Mouse (Mus musculus): Measurements from ENCODE around the gene Cish.

DNA sequence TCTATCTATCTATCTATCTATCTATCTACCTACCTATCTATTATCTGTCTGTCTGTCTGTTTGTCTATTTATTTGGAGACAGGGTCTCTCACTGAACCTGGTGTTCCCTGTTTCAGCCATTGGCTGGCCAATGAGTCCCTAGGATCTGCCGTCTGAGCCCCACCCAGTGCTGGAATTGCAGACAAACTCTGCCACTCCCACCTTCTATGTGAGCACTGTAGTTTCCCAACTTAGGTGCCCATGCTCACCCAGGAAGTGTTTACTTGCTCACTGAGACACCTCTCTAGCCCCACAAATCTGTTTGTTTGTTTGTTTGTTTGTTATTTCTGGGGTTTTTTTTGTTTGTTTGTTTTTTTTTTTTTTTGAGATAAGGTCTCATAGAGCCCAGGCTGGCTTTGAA, 28.8 kb upstream of the Cish start:
- no peak for TF ChIP-seq POLR2A (IDR thresholded peaks at IDR 0.05; ENCODE audit: insufficient read length, low read depth)
- TF ChIP-seq TCF3 (IDR thresholded peaks at IDR 0.05; ENCODE audit: insufficient read length, low read depth) = no peak
- no peak for TF ChIP-seq MAX (IDR thresholded peaks at IDR 0.05; ENCODE audit: low read depth)
- no peak for TF ChIP-seq MYOG (IDR thresholded peaks at IDR 0.05; ENCODE audit: control insufficient read depth in 1 of 3, insufficient read depth in 1 of 3, insufficient read length in 2 of 3, low read depth in 2 of 3)
- TF ChIP-seq E2F4 (IDR thresholded peaks at IDR 0.05; ENCODE audit: insufficient read depth) = no peak
- TF ChIP-seq CEBPB (IDR thresholded peaks at IDR 0.05; ENCODE audit: insufficient read depth, poor library complexity, severe bottlenecking) = no peak
- TF ChIP-seq TCF12 (IDR thresholded peaks at IDR 0.05; ENCODE audit: insufficient read depth, poor library complexity, severe bottlenecking) = no peak
- no peak for TF ChIP-seq POLR2AphosphoS2 (IDR thresholded peaks at IDR 0.05; ENCODE audit: insufficient read length, low read depth)
- no peak for TF ChIP-seq MYOD1 (IDR thresholded peaks at IDR 0.05; ENCODE audit: control insufficient read depth in 1 of 3, insufficient read length in 2 of 3, low read depth in 2 of 3)
- no peak for TF ChIP-seq USF1 (IDR thresholded peaks at IDR 0.05; ENCODE audit: low read depth)
- no peak for TF ChIP-seq SRF (IDR thresholded peaks at IDR 0.05; ENCODE audit: control insufficient read depth, insufficient read length, low read depth)
- no peak for TF ChIP-seq REST (IDR thresholded peaks at IDR 0.05; ENCODE audit: insufficient read depth, insufficient read length)

Measured in myocyte (in vitro differentiated cells).